Mouse (Mus musculus) cerebellum, postnatal 4 days (tissue): ENCODE data around the gene Adamts14.

ENCODE experiments used
- DNase-seq, 2 experiments: peaks; one replicate each; pipeline ENCODE4 v3.0.0; 2022; ENCODE audit warnings: low spot score in 2 of 2, mixed read lengths in 1 of 2

The Adamts14 gene

GRCm38 (mm10) chr10:61273081-61273843 is at the start of gene Adamts14:
Adamts14 (minus strand) TSS chr10:61273438.
- peak in 1 of 2 experiments; percentile 40 for DNase-seq

- DNase-seq = no peak
These were observed 45.3 kb upstream of the Adamts14 start for GRCm38 (mm10) chr10:61318527-61318926.

GRCm38 (mm10) chr10:61315324-61315880 is 42.2 kb upstream of the Adamts14 start:
- no peak for DNase-seq

GRCm38 (mm10) chr10:61313750-61314149 is 40.5 kb upstream of the Adamts14 start:
- no peak for DNase-seq

- no peak for DNase-seq
These were observed 39.5 kb upstream of the Adamts14 start for GRCm38 (mm10) chr10:61312754-61313153.

GRCm38 (mm10) chr10:61312159-61312558 is 38.9 kb upstream of the Adamts14 start:
- no peak for DNase-seq

GRCm38 (mm10) chr10:61308706-61309320 is 35.6 kb upstream of the Adamts14 start:
- no peak for DNase-seq

GRCm38 (mm10) chr10:61305928-61306590 is 32.8 kb upstream of the Adamts14 start:
- no peak for DNase-seq

- DNase-seq = peak in 1 of 2 experiments; percentile 39
These were observed 30.8 kb upstream of the Adamts14 start for GRCm38 (mm10) chr10:61304046-61304445.

- no peak for DNase-seq
These were observed 27.8 kb upstream of the Adamts14 start for GRCm38 (mm10) chr10:61300996-61301395.

GRCm38 (mm10) chr10:61297477-61297876 is 24.2 kb upstream of the Adamts14 start, which contains the start of gene Prf1:
Prf1 (plus strand) TSS chr10:61297833.
- no peak for DNase-seq

GRCm38 (mm10) chr10:61296713-61297445 is 23.6 kb upstream of the Adamts14 start:
- DNase-seq = peak in 1 of 2 experiments; percentile 40

- DNase-seq = no peak
These were observed 21.0 kb upstream of the Adamts14 start for GRCm38 (mm10) chr10:61294242-61294641.

GRCm38 (mm10) chr10:61290479-61290878 is 17.2 kb upstream of the Adamts14 start:
- DNase-seq = no peak

- no peak for DNase-seq
These were observed 16.8 kb upstream of the Adamts14 start for GRCm38 (mm10) chr10:61290016-61290415.

- no peak for DNase-seq
These were observed 13.0 kb upstream of the Adamts14 start for GRCm38 (mm10) chr10:61286246-61286645.

- DNase-seq = peak in 1 of 2 experiments; percentile 52
These were observed 12.0 kb upstream of the Adamts14 start for GRCm38 (mm10) chr10:61285271-61285670.

GRCm38 (mm10) chr10:61284309-61284708 is 11.1 kb upstream of the Adamts14 start:
- no peak for DNase-seq

- no peak for DNase-seq
These were observed 7.9 kb upstream of the Adamts14 start for GRCm38 (mm10) chr10:61281115-61281514.

- no peak for DNase-seq
These were observed 4.9 kb upstream of the Adamts14 start for GRCm38 (mm10) chr10:61277918-61278674.

GRCm38 (mm10) chr10:61277051-61277450 is 3.8 kb upstream of the Adamts14 start:
- no peak for DNase-seq
